In genomic region chr10:87711798-87712197, GRCm38 (mm10) we compare ENCODE assay signal across 7 mouse cellular contexts.
A peak's percentile ranks its signal among the peaks of the same experiment; 100 is the strongest.
DNase-seq lines count a peak whose midpoint lies in the region.

No protein-coding gene starts in this region.

- DNase-seq in lung, postnatal 36 days, result peak; percentile 27
- no peak for DNase-seq in lung, postnatal 25 days (ENCODE audit: low spot score)
- DNase-seq in heart, adult 8-10 months (ENCODE audit: low spot score), result peak; percentile 40
- peak; percentile 24 for DNase-seq in kidney, adult 9 months
- peak; percentile 76 for DNase-seq in testis, postnatal 10 days (ENCODE audit: low spot score)
- DNase-seq in thymus, postnatal 0 days (ENCODE audit: low spot score), result no peak
- DNase-seq in spleen, postnatal 36 days (ENCODE audit: low spot score in 2 of 2), result no peak

Comparison
In these comparisons a context has a peak if more than half of its experiments do, and no peak if none do; other contexts are left out.
1. DNase-seq: peak in lung, postnatal 36 days (single experiment), heart, adult 8-10 months (single experiment), kidney, adult 9 months (single experiment) and testis, postnatal 10 days (single experiment); none in lung, postnatal 25 days (single experiment), thymus, postnatal 0 days (single experiment) and spleen, postnatal 36 days (0 of 2).